Mouse (Mus musculus): Measurements from ENCODE around the gene Tsnax. TPM values are rescaled to one million over a fixed set of nuclear protein-coding genes. Genes with fewer than 3 reads are reported as not detected.

Gene Tsnax
- 6.0 and 15.0 TPM in 2 replicates for polyA plus RNA-seq (2012; ENCODE audit: insufficient read depth, low replicate concordance)

DNA sequence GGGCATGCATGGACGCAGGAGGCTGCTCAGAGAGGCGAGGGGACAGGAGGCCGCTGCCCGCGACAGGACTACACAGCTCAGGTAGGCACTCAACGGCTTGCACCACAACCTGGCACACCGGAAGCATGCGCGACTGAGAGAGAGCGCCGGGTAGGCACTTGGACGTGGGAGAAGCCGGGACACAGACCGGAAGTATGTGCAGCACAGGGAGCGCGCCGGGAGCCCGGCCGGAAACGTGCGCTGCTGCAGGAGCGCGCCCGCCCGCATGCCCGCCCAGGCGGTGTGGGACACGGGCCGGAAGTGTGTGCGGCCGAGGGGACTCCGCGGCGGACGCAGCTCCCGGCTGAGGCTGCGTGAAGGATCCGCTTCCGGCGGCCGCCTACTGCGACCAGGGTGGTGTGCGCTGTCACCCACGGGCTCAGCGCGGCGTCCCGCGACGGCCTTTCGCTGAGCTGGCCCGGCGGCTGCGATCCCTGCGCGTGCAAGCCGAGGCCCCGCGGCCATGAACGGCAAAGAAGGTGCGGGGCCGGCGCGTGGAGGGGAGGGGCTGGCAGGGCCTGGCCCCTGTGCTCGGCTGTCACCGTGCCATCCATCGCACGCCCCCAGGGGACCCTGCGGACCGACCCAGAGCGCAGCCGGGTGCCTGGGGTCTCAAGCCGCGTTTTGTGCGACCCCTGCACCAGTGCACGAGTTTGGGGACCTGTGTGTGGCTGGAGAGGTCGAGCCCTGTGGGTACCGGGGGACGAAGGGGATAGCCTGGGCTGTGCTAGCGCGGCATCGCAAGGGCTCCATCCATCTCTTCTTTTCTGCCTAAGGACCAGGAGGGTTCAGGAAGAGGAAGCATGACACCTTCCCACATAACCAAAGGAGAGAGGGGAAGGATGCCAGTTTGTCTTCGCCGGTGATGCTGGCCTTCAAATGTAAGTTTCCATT, at the start of gene Tsnax:
Gene Tsnax, plus strand, starts transcription at position 303 of the 933 bp plus-strand sequence.
- no peaks in the 10 kb centered on the region for H3K9me3 ChIP-seq
- peaks cover 24% of the 10 kb centered on the region for H3K4me1 ChIP-seq
- TF ChIP-seq FLI1 (IDR thresholded peaks at IDR 0.05; ENCODE audit: low read length) (peak; percentile 92), GATA1 (IDR thresholded peaks at IDR 0.05; ENCODE audit: borderline replicate concordance, low read length) (no peak)
- peak within 1 kb of the TSS; percentile 93 for H3K4me3 ChIP-seq (replicated peaks)
- H3K36me3 ChIP-seq (replicated peaks; ENCODE audit: low read length), result peaks cover 27% of the 10 kb centered on the region
- peaks cover 4% of the 10 kb centered on the region for H3K27me3 ChIP-seq (replicated peaks)

GRCm38 (mm10) chr8:124963246-124963645, 49.6 kb upstream of the Tsnax start:
- TF ChIP-seq FLI1 (IDR thresholded peaks at IDR 0.05; ENCODE audit: low read length), result no peak
- TF ChIP-seq GATA1 (IDR thresholded peaks at IDR 0.05; ENCODE audit: borderline replicate concordance, low read length), result no peak
- H3K4me3 ChIP-seq (replicated peaks), result no peak overlapping the region

DNA sequence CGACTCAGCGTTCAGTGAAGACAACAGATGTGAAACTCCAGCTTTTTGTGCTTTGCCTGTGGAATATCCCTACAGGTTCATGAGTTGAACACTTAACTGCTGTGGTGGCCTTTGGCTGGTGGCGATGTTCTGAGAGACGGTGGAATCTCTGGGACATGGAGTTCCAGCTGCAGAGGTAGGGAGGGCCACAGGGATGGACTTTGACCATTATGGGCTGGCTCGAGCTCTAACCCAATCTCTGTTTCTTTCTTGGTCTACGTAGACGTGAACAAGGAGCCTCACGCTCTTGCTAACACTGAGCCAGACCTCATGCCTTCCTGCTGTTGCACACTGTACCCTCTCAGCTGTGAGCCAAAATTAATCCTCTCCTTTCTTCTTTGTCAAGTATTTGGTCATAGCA, 47.8 kb upstream of the Tsnax start:
- Histone ChIP-seq H3K9me3 (peaks cover 13% of the 10 kb centered on the region), H3K4me1 (peaks cover under 1% of the 10 kb centered on the region; the same call in 1 of the 2 replicates), H3K36me3 (replicated peaks; ENCODE audit: low read length) (no peaks in the 10 kb centered on the region), H3K27me3 (replicated peaks) (peaks cover 44% of the 10 kb centered on the region), H3K4me3 (replicated peaks) (no peak overlapping the region)
- TF ChIP-seq FLI1 (IDR thresholded peaks at IDR 0.05; ENCODE audit: low read length), result no peak
- no peak for TF ChIP-seq GATA1 (IDR thresholded peaks at IDR 0.05; ENCODE audit: borderline replicate concordance, low read length)

More at GRCm38 (mm10) chr8:124963246-124963645, 49.6 kb upstream of the Tsnax start:
- H3K4me1 ChIP-seq, result peaks cover 11% of the 10 kb centered on the region; the same call in 1 of the 2 replicates
- peaks cover 13% of the 10 kb centered on the region for H3K9me3 ChIP-seq
- H3K36me3 ChIP-seq (replicated peaks; ENCODE audit: low read length), result no peaks in the 10 kb centered on the region
- peaks cover 42% of the 10 kb centered on the region for H3K27me3 ChIP-seq (replicated peaks)

DNA sequence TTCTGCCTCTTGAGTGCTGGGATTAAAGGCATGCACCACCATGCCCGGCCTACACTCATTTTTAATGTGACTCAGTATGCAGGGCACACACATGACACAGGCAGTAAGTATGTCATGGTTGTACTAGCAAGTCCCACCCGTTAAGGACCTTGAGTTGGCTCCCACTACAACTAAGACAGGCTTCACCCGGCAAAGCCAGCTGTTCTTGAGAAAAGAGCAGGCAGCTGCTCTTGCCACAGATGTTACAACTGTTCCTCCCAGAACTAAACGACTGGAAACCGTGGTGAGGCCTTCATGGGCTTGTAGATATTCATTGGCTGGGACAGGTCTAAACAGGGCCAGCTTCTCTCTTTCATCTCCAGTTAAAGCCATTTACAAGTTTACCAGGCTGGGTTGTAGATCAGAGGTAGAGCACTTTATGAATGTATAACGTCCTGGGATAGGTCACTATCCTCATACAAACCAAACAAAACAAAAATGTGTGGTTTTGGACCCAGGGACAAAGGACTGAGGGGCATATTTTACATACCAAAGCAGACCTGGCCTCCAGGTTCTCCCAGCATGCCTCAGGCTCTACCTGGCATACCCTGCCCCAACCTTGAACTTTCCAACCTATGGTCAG, 42.4 kb upstream of the Tsnax start:
- no peak for TF ChIP-seq FLI1 (IDR thresholded peaks at IDR 0.05; ENCODE audit: low read length)
- TF ChIP-seq GATA1 (IDR thresholded peaks at IDR 0.05; ENCODE audit: borderline replicate concordance, low read length), result no peak
- H3K27me3 ChIP-seq (replicated peaks), result peaks cover 26% of the 10 kb centered on the region
- H3K4me1 ChIP-seq, result no peaks in the 10 kb centered on the region
- no peaks in the 10 kb centered on the region for H3K36me3 ChIP-seq (replicated peaks; ENCODE audit: low read length)
- H3K9me3 ChIP-seq, result peaks cover 23% of the 10 kb centered on the region
- H3K4me3 ChIP-seq (replicated peaks), result no peak overlapping the region

- Histone ChIP-seq H3K9me3 (peaks cover 23% of the 10 kb centered on the region), H3K27me3 (replicated peaks) (peaks cover 21% of the 10 kb centered on the region), H3K4me3 (replicated peaks) (no peak overlapping the region), H3K4me1 (no peaks in the 10 kb centered on the region), H3K36me3 (replicated peaks; ENCODE audit: low read length) (no peaks in the 10 kb centered on the region)
- TF ChIP-seq GATA1 (IDR thresholded peaks at IDR 0.05; ENCODE audit: borderline replicate concordance, low read length), result no peak
These were observed 39.6 kb upstream of the Tsnax start for GRCm38 (mm10) chr8:124973221-124973620.

DNA sequence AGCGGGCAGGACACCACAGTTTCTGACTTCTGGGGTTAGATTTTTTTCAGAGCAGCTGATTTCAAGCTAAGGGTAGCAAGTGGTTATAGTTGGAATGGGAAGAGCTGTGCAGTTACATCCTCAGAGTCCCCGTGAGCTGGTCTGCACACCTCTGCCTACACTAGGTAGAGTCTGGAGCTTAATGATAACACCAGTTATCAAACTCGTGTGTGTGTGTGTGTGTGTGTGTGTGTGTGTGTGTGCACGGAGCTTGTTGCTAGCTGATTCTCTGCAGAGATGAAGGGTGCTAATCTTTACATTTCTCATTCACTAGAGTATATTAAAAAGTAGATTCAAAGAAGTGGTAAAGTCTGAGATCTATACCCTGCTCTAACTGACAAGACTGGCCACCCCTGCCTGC, 38.5 kb upstream of the Tsnax start:
- no peak overlapping the region for H3K4me3 ChIP-seq (replicated peaks)
- no peaks in the 10 kb centered on the region for H3K4me1 ChIP-seq
- no peak for TF ChIP-seq GATA1 (IDR thresholded peaks at IDR 0.05; ENCODE audit: borderline replicate concordance, low read length)
- TF ChIP-seq FLI1 (IDR thresholded peaks at IDR 0.05; ENCODE audit: low read length), result no peak
- H3K9me3 ChIP-seq, result peaks cover 23% of the 10 kb centered on the region
- H3K27me3 ChIP-seq (replicated peaks), result peaks cover 12% of the 10 kb centered on the region
- no peaks in the 10 kb centered on the region for H3K36me3 ChIP-seq (replicated peaks; ENCODE audit: low read length)

- peaks cover 36% of the 10 kb centered on the region for H3K9me3 ChIP-seq
- 0 out of 2 replicates have a peak, but pooled peaks cover 2% of the 10 kb centered on the region for H3K4me1 ChIP-seq
- peaks cover 5% of the 10 kb centered on the region for H3K27me3 ChIP-seq (replicated peaks)
- no peaks in the 10 kb centered on the region for H3K36me3 ChIP-seq (replicated peaks; ENCODE audit: low read length)
- H3K4me3 ChIP-seq (replicated peaks), result no peak overlapping the region
- TF ChIP-seq FLI1 (IDR thresholded peaks at IDR 0.05; ENCODE audit: low read length), result no peak
- TF ChIP-seq GATA1 (IDR thresholded peaks at IDR 0.05; ENCODE audit: borderline replicate concordance, low read length), result no peak
These were observed 36.6 kb upstream of the Tsnax start for GRCm38 (mm10) chr8:124976211-124976610.

GRCm38 (mm10) chr8:124978026-124978425, 34.8 kb upstream of the Tsnax start:
- H3K9me3 ChIP-seq, result peaks cover 21% of the 10 kb centered on the region
- peaks cover 4% of the 10 kb centered on the region for H3K27me3 ChIP-seq (replicated peaks)
- H3K4me3 ChIP-seq (replicated peaks), result no peak overlapping the region
- no peaks in the 10 kb centered on the region for H3K36me3 ChIP-seq (replicated peaks; ENCODE audit: low read length)
- H3K4me1 ChIP-seq, result 0 out of 2 replicates have a peak, but pooled peaks cover 2% of the 10 kb centered on the region
- TF ChIP-seq FLI1 (IDR thresholded peaks at IDR 0.05; ENCODE audit: low read length), result no peak
- no peak for TF ChIP-seq GATA1 (IDR thresholded peaks at IDR 0.05; ENCODE audit: borderline replicate concordance, low read length)

DNA sequence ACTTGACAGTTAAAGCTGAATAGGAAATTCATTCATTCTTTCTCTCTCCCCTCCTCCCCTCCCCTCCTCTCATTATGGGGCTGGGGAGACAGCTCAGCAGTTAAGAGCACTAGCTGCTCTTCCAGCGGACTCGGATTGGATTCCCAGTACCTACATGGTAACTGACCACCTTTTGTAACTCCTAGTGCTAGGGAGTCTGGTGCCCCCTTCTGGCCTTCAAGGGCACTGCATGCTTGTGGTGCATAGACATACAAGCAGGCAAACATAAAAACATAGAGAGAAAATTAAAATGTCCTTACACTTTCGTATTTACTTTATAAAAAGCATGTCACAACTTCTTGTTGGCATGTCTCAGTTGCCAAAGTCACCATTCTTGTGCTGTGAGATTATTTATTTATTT, 32.8 kb upstream of the Tsnax start:
- Histone ChIP-seq H3K9me3 (peaks cover 22% of the 10 kb centered on the region), H3K4me3 (replicated peaks) (no peak overlapping the region), H3K36me3 (replicated peaks; ENCODE audit: low read length) (no peaks in the 10 kb centered on the region), H3K4me1 (0 out of 2 replicates have a peak, but pooled peaks cover 2% of the 10 kb centered on the region), H3K27me3 (replicated peaks) (peaks cover 11% of the 10 kb centered on the region)
- TF ChIP-seq FLI1 (IDR thresholded peaks at IDR 0.05; ENCODE audit: low read length), result no peak
- no peak for TF ChIP-seq GATA1 (IDR thresholded peaks at IDR 0.05; ENCODE audit: borderline replicate concordance, low read length)
